Mouse (Mus musculus) CH12.LX (cell line): ENCODE results near the gene Ly6f. TPM values are rescaled to one million over a fixed set of nuclear protein-coding genes. Genes with fewer than 3 reads are reported as not detected.

Experiments used
- DNase-seq: peaks from one replicate; pipeline ENCODE4 v3.0.0-alpha.2; 2013; ENCODE audit errors: extremely low read depth
- H3K27ac ChIP-seq: 2 replicates; pipeline ENCODE4 v1.5.1; 2012; ENCODE audit warnings: low read depth, mild to moderate bottlenecking, control low read depth, moderate library complexity; ENCODE audit not compliant: insufficient read depth
- H3K27me3 ChIP-seq: replicated peaks from 2 replicates; pipeline ENCODE3; 2012; ENCODE audit warnings: inconsistent platforms
- H3K36me3 ChIP-seq, 2 experiments: replicated peaks in 1 of 2; 2 replicates each; pipeline versions ENCODE3 to v1.6.1; 2012; ENCODE audit warnings: inconsistent platforms in 1 of 2, low read length in 1 of 2, mild to moderate bottlenecking in 1 of 2, mixed read lengths in 1 of 2, moderate library complexity in 1 of 2; ENCODE audit not compliant: control insufficient read depth in 1 of 2, insufficient read depth in 1 of 2
- H3K4me1 ChIP-seq, 2 experiments: 2 replicates each; pipeline ENCODE4 v1.6.1; 2012; ENCODE audit warnings: inconsistent platforms in 1 of 2, moderate library complexity in 1 of 2; ENCODE audit not compliant: insufficient read depth in 2 of 2, control insufficient read depth in 1 of 2
- H3K4me2 ChIP-seq: 2 replicates; pipeline ENCODE4 v1.6.1; 2012; ENCODE audit warnings: low read depth, mild to moderate bottlenecking, control low read depth; ENCODE audit not compliant: poor library complexity, insufficient read depth, severe bottlenecking
- H3K4me3 ChIP-seq, 3 experiments: fragments of 150-350 bp in 1 of 3; sonication (generic) in 1 of 3; replicated peaks in 1 of 3; 2 replicates each; pipeline versions ENCODE3 to v1.5.1; 2011 to 2012; ENCODE audit warnings: low read depth in 2 of 3, low read length in 2 of 3, mild to moderate bottlenecking in 2 of 3, moderate library complexity in 2 of 3, control low read depth in 1 of 3, improper control_type of control experiment in 1 of 3, inconsistent platforms in 1 of 3, mixed read lengths in 1 of 3; ENCODE audit not compliant: poor library complexity in 1 of 3
- H3K79me2 ChIP-seq: replicated peaks from 2 replicates; pipeline ENCODE4 v1.6.1; 2012; ENCODE audit warnings: mild to moderate bottlenecking, moderate library complexity; ENCODE audit not compliant: control insufficient read depth, poor library complexity, insufficient read depth, severe bottlenecking; ENCODE audit errors: extremely low read depth
- H3K9ac ChIP-seq: 2 replicates; pipeline ENCODE4 v1.6.1; 2012; ENCODE audit warnings: low read depth, mild to moderate bottlenecking, control low read depth, moderate library complexity; ENCODE audit not compliant: insufficient read depth
- H3K9me3 ChIP-seq: replicated peaks from 2 replicates; pipeline ENCODE3; 2012; ENCODE audit warnings: low read length, inconsistent platforms, mixed read lengths
- CHD2 ChIP-seq: IDR thresholded peaks from 2 replicates; pipeline ENCODE4 v1.6.1; 2011; ENCODE audit warnings: low read length, improper control_type of control experiment
- CTCF ChIP-seq, 2 experiments: IDR thresholded peaks in 1 of 2; conservative IDR thresholded peaks in 1 of 2; 2 replicates each; pipeline ENCODE4 v1.5.1; 2011 to 2012; ENCODE audit warnings: low read depth in 2 of 2, low read length in 2 of 2, improper control_type of control experiment in 1 of 2, inconsistent platforms in 1 of 2, mild to moderate bottlenecking in 1 of 2, moderate library complexity in 1 of 2
- E2F4 ChIP-seq: IDR thresholded peaks from 2 replicates; pipeline ENCODE4 v1.6.1; 2011; ENCODE audit warnings: low read depth, low read length, improper control_type of control experiment; ENCODE audit not compliant: insufficient replicate concordance
- ELF1 ChIP-seq: IDR thresholded peaks from 2 replicates; pipeline ENCODE4 v1.6.1; 2014; ENCODE audit warnings: low read depth, mild to moderate bottlenecking, inconsistent platforms, low read length, improper control_type of control experiment
- ETS1 ChIP-seq: conservative IDR thresholded peaks from 2 replicates; pipeline ENCODE4 v1.6.1; 2012; ENCODE audit warnings: low read depth, mild to moderate bottlenecking, inconsistent platforms, low read length, improper control_type of control experiment, moderate library complexity
- GABPA ChIP-seq: IDR thresholded peaks from 2 replicates; pipeline ENCODE4 v1.6.1; 2012; ENCODE audit warnings: low read depth, low read length, improper control_type of control experiment, inconsistent platforms; ENCODE audit not compliant: insufficient replicate concordance
- IRF4 ChIP-seq: IDR thresholded peaks from 2 replicates; pipeline ENCODE4 v1.6.1; 2014; ENCODE audit warnings: low read depth, mild to moderate bottlenecking, inconsistent platforms, low read length, improper control_type of control experiment
- JUN ChIP-seq: IDR thresholded peaks from 2 replicates; pipeline ENCODE4 v1.6.1; 2011; ENCODE audit warnings: low read depth, mild to moderate bottlenecking, low read length, improper control_type of control experiment, moderate library complexity; ENCODE audit not compliant: insufficient read depth
- JUND ChIP-seq: conservative IDR thresholded peaks from 2 replicates; pipeline ENCODE4 v1.6.1; 2011; ENCODE audit warnings: low read depth, low read length, improper control_type of control experiment
- KAT2A ChIP-seq: IDR thresholded peaks from 2 replicates; pipeline ENCODE4 v1.6.1; 2012; ENCODE audit warnings: low read length, improper control_type of control experiment, inconsistent platforms; ENCODE audit not compliant: insufficient replicate concordance
- MEF2A ChIP-seq: IDR thresholded peaks from 2 replicates; pipeline ENCODE4 v1.6.1; 2014; ENCODE audit warnings: low read depth, mild to moderate bottlenecking, inconsistent platforms, low read length, improper control_type of control experiment, borderline replicate concordance
- MYC ChIP-seq: IDR thresholded peaks from 2 replicates; pipeline ENCODE4 v1.6.1; 2011; ENCODE audit warnings: low read depth, mild to moderate bottlenecking, improper control_type of control experiment, low read length
- NELFE ChIP-seq: IDR thresholded peaks from 2 replicates; pipeline ENCODE4 v1.6.1; 2011; ENCODE audit warnings: low read depth, low read length, improper control_type of control experiment
- PAX5 ChIP-seq: IDR thresholded peaks from 2 replicates; pipeline ENCODE4 v1.6.1; 2012; ENCODE audit warnings: low read length, inconsistent platforms, mixed read lengths
- RAD21 ChIP-seq: IDR thresholded peaks from 2 replicates; pipeline ENCODE4 v1.6.1; 2011; ENCODE audit warnings: low read depth, mild to moderate bottlenecking, low read length, improper control_type of control experiment, moderate library complexity
- RCOR1 ChIP-seq: conservative IDR thresholded peaks from 2 replicates; pipeline ENCODE4 v1.6.1; 2012; ENCODE audit warnings: low read depth, mild to moderate bottlenecking, inconsistent platforms, low read length, improper control_type of control experiment
- SIN3A ChIP-seq: IDR thresholded peaks from 2 replicates; pipeline ENCODE4 v1.6.1; 2012; ENCODE audit warnings: low read length, improper control_type of control experiment, inconsistent platforms
- SMC3 ChIP-seq: IDR thresholded peaks from 2 replicates; pipeline ENCODE4 v1.6.1; 2011; ENCODE audit warnings: low read depth, low read length, improper control_type of control experiment
- USF2 ChIP-seq: conservative IDR thresholded peaks from 2 replicates; pipeline ENCODE4 v1.6.1; 2011; ENCODE audit warnings: low read depth, low read length, improper control_type of control experiment
- ZMIZ1 ChIP-seq: IDR thresholded peaks from 2 replicates; pipeline ENCODE4 v1.6.1; 2012; ENCODE audit warnings: low read depth, mild to moderate bottlenecking, inconsistent platforms, low read length, improper control_type of control experiment
- ZNF384 ChIP-seq: IDR thresholded peaks from 2 replicates; pipeline ENCODE4 v1.6.1; 2012; ENCODE audit warnings: low read depth, low read length, improper control_type of control experiment, inconsistent platforms
- dilution Hi-C: fragments of 300-500 bp; cut with MboI; formaldehyde crosslinking; loops from 2 replicates; pipeline ENCODE4 v1.14.3; 2020; ENCODE audit warnings: low sequenced_read_pairs; ENCODE audit not compliant: extremely low pct_unique_long_range_greater_than_20kb, extremely low pct_ligation_motif_present
- in situ Hi-C: fragments of 300-500 bp; cut with MboI; formaldehyde crosslinking; loops from 3 replicates; pipeline ENCODE4 v1.14.3; 2019; ENCODE audit warnings: low sequenced_read_pairs, low pct_ligation_motif_present, low pct_unique_long_range_greater_than_20kb, mixed read lengths
- polyA plus RNA-seq: library from polyadenylated mRNA; unstranded; fragments of >175 nt; gene quantifications from 2 replicates; pipeline ENCODE4 v1.2.1, GENCODE M21; 2012; ENCODE audit warnings: low read depth; ENCODE audit not compliant: insufficient read length
- total RNA-seq, 2 experiments: library from RNA; depleted of rRNA; stranded (reverse); fragments of 300-350 nt in 1 of 2; fragments of >200 nt in 1 of 2; gene quantifications; 2 replicates each; pipeline ENCODE4 v1.2.3; 2012 to 2014

Ly6f gene
- total and polyA plus RNA-seq, 3 experiments: not detected

GRCm38 (mm10) chr15:75254671-75255070 lies 13.6 kb upstream of the Ly6f start:
- no peak for TF ChIP-seq SMC3
- no peak for TF ChIP-seq GABPA
- no peak for TF ChIP-seq ELF1
- TF ChIP-seq PAX5: no peak
- no peak for TF ChIP-seq USF2
- no peak for TF ChIP-seq ZNF384
- TF ChIP-seq NELFE: no peak
- TF ChIP-seq JUND: no peak
- no peak for TF ChIP-seq KAT2A
- TF ChIP-seq SIN3A: no peak
- no peak for TF ChIP-seq MEF2A
- TF ChIP-seq E2F4: no peak
- no peak for TF ChIP-seq RCOR1
- no peak for TF ChIP-seq CHD2
- Histone ChIP-seq H3K4me2 (no peak overlapping the region), H3K9ac (no peak overlapping the region), H3K36me3 (no peaks in the 10 kb centered on the region), H3K79me2 (no peaks in the 10 kb centered on the region), H3K27ac (no peak overlapping the region), H3K4me3 (no peak overlapping the region), H3K4me1 (peaks cover 9% of the 10 kb centered on the region in 2 experiments; a peak in 3 of 4 replicates), H3K9me3 (no peaks in the 10 kb centered on the region), H3K27me3 (no peaks in the 10 kb centered on the region)
- in situ Hi-C loops (no loop called here), dilution Hi-C loops (no loop called here)
- no peak for DNase-seq

- no peaks in the 10 kb centered on the region for H3K79me2 ChIP-seq
- H3K36me3 ChIP-seq: no peaks in the 10 kb centered on the region
- peaks cover 2% of the 10 kb centered on the region for H3K27me3 ChIP-seq
- H3K9me3 ChIP-seq: no peaks in the 10 kb centered on the region
- dilution Hi-C loops: no loop called here
- H3K4me2 ChIP-seq: no peak overlapping the region
- no peak overlapping the region for H3K27ac ChIP-seq
- DNase-seq: peak; percentile 6
- in situ Hi-C loops: no loop called here
- TF ChIP-seq IRF4 (no peak), ETS1 (no peak), NELFE (no peak), SIN3A (no peak), RCOR1 (no peak), USF2 (no peak), SMC3 (peak; percentile 39; the same call in 1 of the 2 replicates), CTCF (conservative IDR thresholded peaks at IDR 0.05 in 1 of 2, IDR thresholded peaks at IDR 0.05 in 1 of 2; ENCODE audit: low read depth in 2 of 2, low read length in 2 of 2) (peak in 1 of 2 experiments; percentile 62; a peak in 2 of 4 replicates), JUND (no peak), MYC (no peak), JUN (no peak), RAD21 (peak; percentile 54), ZMIZ1 (no peak)
- peaks cover 0 to 4% of the 10 kb centered on the region in 2 experiments; a peak in 1 of 4 replicates for H3K4me1 ChIP-seq
- no peak overlapping the region for H3K9ac ChIP-seq
- H3K4me3 ChIP-seq: no peak overlapping the region
Measured at GRCm38 (mm10) chr15:75265863-75266262, 2.4 kb upstream of the Ly6f start.
